Mouse (Mus musculus): ENCODE results near the gene Prkaa1. TPM values are rescaled to one million over a fixed set of nuclear protein-coding genes. Genes with fewer than 3 reads are reported as not detected.

Prkaa1 gene
- polyA plus RNA-seq, 1 experiment = 20.6 TPM

DNA sequence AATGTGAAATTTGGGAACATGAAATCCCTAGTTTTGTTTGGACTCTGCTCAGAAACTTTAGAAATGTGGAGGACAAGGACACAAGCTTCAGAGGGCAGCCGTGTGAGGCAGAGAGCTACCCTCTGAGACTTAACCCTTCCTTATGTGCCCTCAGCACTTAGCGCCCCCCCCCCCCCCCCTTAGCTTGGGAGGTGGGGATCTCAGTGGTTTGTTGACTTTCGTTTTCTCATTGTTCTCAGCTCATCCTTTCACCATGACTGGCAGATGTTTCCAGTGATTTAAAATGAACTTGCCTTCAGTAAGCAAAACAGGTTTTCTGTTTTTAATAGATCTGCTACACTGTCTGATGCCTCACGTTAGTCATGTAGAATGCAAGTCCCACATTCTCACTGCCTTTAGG, 43.5 kb downstream of the Prkaa1 start:
- H3K4me3 ChIP-seq (replicated peaks; ENCODE audit: insufficient read depth, low read depth, low read length) = no peak overlapping the region
- 35% methylated on average over 4 of the region's 4 CpGs for WGBS
- no peak for DNase-seq
- TF ChIP-seq CTCF (IDR thresholded peaks at IDR 0.05; ENCODE audit: borderline replicate concordance, insufficient read depth, low read depth, low read length) (no peak), POLR2A (IDR thresholded peaks at IDR 0.05; ENCODE audit: borderline replicate concordance, insufficient read depth, low read length) (no peak)
- no peak overlapping the region for H3K27ac ChIP-seq (ENCODE audit: insufficient read depth, low read length)
- no peaks in the 10 kb centered on the region for H3K27me3 ChIP-seq (ENCODE audit: control insufficient read depth, insufficient read depth, low read length)
- H3K4me1 ChIP-seq (ENCODE audit: control insufficient read depth, insufficient read depth, low read length) = 0 out of 2 replicates have a peak, but pooled peaks cover 3% of the 10 kb centered on the region

DNA sequence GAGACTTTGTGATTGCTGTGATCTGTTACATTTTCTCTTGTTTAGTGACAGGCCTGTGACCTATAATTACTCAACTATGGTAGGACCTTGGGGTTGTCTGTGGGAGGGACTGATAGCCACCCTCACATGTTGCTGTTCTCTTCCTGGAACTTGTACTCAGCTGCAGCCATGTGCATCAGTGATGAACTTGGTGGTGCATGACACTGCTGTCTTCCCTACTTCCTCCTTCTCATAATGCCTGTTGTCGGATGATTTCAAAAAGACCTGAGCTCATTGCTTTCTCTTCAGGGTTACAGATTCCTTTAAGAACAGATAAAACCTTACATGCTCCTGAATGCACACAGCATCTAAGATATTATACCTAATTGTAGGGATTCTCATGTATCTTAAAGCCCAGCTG, 44.4 kb downstream of the Prkaa1 start:
- DNase-seq = no peak
- 93% methylated on average over 1 of the region's 1 CpGs for WGBS
- TF ChIP-seq POLR2A (IDR thresholded peaks at IDR 0.05; ENCODE audit: borderline replicate concordance, insufficient read depth, low read length) (no peak), CTCF (IDR thresholded peaks at IDR 0.05; ENCODE audit: borderline replicate concordance, insufficient read depth, low read depth, low read length) (no peak)
- H3K4me3 ChIP-seq (replicated peaks; ENCODE audit: insufficient read depth, low read depth, low read length) = no peak overlapping the region
- H3K4me1 ChIP-seq (ENCODE audit: control insufficient read depth, insufficient read depth, low read length) = 0 out of 2 replicates have a peak, but pooled peaks cover 3% of the 10 kb centered on the region
- no peaks in the 10 kb centered on the region for H3K27me3 ChIP-seq (ENCODE audit: control insufficient read depth, insufficient read depth, low read length)
- H3K27ac ChIP-seq (ENCODE audit: insufficient read depth, low read length) = no peak overlapping the region

DNA sequence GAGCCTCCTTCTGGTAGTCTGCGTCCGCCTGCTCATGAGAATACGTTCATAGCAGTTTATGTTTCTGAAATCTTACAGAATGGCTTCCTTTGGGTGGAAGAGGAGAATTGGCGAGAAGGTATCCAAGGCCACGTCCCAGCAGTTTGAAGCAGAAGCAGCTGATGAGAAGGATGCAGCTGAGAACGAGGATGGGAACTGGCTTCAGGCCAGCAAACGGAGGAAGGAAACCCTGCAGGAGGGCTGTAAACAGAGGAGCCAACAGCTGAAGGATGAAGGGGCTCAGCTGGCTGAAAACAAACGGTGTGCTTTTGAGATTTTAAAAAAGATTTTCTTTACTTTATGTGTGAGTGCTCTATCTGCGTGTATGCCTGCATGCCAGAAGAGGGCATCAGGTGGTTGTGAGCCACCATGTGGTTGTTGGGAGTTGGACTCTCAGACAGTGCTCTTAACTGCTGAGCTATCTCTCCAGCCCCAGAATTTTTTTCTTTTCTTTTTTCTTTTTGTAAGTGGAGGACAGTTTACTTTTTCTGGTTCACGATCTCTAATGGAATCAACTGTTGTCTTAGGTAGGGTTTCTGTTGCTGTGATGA, 45.9 kb downstream of the Prkaa1 start:
- H3K4me3 ChIP-seq (replicated peaks; ENCODE audit: insufficient read depth, low read depth, low read length) = no peak overlapping the region
- WGBS = 35% methylated on average over 10 of the region's 10 CpGs
- H3K27me3 ChIP-seq (ENCODE audit: control insufficient read depth, insufficient read depth, low read length) = no peaks in the 10 kb centered on the region
- no peak overlapping the region for H3K27ac ChIP-seq (ENCODE audit: insufficient read depth, low read length)
- 0 out of 2 replicates have a peak, but pooled peaks cover 3% of the 10 kb centered on the region for H3K4me1 ChIP-seq (ENCODE audit: control insufficient read depth, insufficient read depth, low read length)
- DNase-seq = no peak
- TF ChIP-seq CTCF (IDR thresholded peaks at IDR 0.05; ENCODE audit: borderline replicate concordance, insufficient read depth, low read depth, low read length) (no peak), POLR2A (IDR thresholded peaks at IDR 0.05; ENCODE audit: borderline replicate concordance, insufficient read depth, low read length) (no peak)

DNA sequence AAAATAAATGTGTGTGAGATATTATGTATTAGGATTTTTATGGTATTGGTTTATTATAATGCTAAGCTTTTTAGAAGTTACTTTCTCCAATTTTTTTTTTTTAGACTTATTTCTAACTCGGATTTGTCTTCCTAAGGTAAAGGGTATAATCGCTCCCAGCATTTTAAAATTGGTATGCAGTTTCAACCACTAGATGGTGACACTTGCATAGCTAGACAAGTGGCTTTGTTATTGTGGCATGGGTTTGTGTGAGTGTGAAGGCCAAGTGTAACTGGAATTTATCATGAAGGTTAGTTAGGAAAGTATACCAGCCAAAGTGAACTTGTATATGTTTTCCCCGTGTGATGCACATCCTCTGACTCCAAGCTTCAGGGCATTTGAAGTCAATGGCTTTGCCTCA, 50.2 kb downstream of the Prkaa1 start:
- DNase-seq = no peak
- H3K4me1 ChIP-seq (ENCODE audit: control insufficient read depth, insufficient read depth, low read length) = peaks cover 3% of the 10 kb centered on the region; the same call in 1 of the 2 replicates
- no peaks in the 10 kb centered on the region for H3K27me3 ChIP-seq (ENCODE audit: control insufficient read depth, insufficient read depth, low read length)
- no peak overlapping the region for H3K4me3 ChIP-seq (replicated peaks; ENCODE audit: insufficient read depth, low read depth, low read length)
- no peak overlapping the region for H3K27ac ChIP-seq (ENCODE audit: insufficient read depth, low read length)
- no peak for TF ChIP-seq POLR2A (IDR thresholded peaks at IDR 0.05; ENCODE audit: borderline replicate concordance, insufficient read depth, low read length)
- TF ChIP-seq CTCF (IDR thresholded peaks at IDR 0.05; ENCODE audit: borderline replicate concordance, insufficient read depth, low read depth, low read length) = no peak
- 81% methylated on average over 3 of the region's 3 CpGs for WGBS

DNA sequence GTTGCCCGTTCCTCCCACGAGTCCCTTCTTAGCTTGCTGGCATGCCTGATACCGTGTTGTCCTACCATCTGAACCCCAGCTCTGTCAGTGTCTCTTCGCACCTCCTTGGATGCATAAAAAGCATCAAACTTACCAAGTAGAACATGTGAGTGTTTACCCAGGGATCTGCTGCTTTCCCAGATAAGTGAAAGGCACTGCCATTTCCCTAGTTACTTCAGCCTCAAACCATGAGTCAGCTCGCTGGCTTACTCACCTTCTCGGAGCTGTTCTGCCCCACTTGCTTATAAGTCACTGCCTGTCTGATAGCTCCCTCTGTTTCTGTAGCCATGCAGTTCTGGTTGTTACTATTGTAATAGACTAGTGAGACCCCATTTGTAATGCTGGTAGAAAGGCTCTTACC, 50.8 kb downstream of the Prkaa1 start:
- DNase-seq = no peak
- Histone ChIP-seq H3K27me3 (ENCODE audit: control insufficient read depth, insufficient read depth, low read length) (no peaks in the 10 kb centered on the region), H3K4me3 (replicated peaks; ENCODE audit: insufficient read depth, low read depth, low read length) (no peak overlapping the region), H3K4me1 (ENCODE audit: control insufficient read depth, insufficient read depth, low read length) (peaks cover 2% of the 10 kb centered on the region; the same call in 1 of the 2 replicates), H3K27ac (ENCODE audit: insufficient read depth, low read length) (no peak overlapping the region)
- TF ChIP-seq CTCF (IDR thresholded peaks at IDR 0.05; ENCODE audit: borderline replicate concordance, insufficient read depth, low read depth, low read length) = no peak
- no peak for TF ChIP-seq POLR2A (IDR thresholded peaks at IDR 0.05; ENCODE audit: borderline replicate concordance, insufficient read depth, low read length)
- 90% methylated on average over 6 of the region's 6 CpGs for WGBS

DNA sequence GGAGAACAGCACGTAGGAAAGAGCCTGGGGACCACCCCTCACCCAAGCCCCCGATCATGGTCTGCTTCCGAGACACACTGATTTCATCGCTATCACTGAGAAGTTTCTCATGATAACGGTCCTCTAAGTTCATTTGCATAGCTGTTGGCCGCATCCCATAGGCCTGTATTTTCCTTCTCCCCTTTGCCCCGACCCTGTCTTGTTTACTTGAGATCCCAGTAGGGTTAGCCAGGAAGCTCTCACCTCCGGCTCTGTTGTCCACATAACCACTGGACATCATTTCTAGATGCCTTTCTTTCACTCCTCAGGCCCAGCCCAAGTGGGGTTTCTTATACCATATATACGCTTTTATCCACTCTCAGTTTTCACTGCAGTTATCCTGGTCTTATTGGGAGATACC, 51.3 kb downstream of the Prkaa1 start:
- no peak overlapping the region for H3K27ac ChIP-seq (ENCODE audit: insufficient read depth, low read length)
- 88% methylated on average over 9 of the region's 9 CpGs for WGBS
- no peaks in the 10 kb centered on the region for H3K27me3 ChIP-seq (ENCODE audit: control insufficient read depth, insufficient read depth, low read length)
- H3K4me1 ChIP-seq (ENCODE audit: control insufficient read depth, insufficient read depth, low read length) = no peaks in the 10 kb centered on the region; the same call in 1 of the 2 replicates
- no peak for DNase-seq
- H3K4me3 ChIP-seq (replicated peaks; ENCODE audit: insufficient read depth, low read depth, low read length) = no peak overlapping the region
- TF ChIP-seq POLR2A (IDR thresholded peaks at IDR 0.05; ENCODE audit: borderline replicate concordance, insufficient read depth, low read length) = no peak
- no peak for TF ChIP-seq CTCF (IDR thresholded peaks at IDR 0.05; ENCODE audit: borderline replicate concordance, insufficient read depth, low read depth, low read length)

DNA sequence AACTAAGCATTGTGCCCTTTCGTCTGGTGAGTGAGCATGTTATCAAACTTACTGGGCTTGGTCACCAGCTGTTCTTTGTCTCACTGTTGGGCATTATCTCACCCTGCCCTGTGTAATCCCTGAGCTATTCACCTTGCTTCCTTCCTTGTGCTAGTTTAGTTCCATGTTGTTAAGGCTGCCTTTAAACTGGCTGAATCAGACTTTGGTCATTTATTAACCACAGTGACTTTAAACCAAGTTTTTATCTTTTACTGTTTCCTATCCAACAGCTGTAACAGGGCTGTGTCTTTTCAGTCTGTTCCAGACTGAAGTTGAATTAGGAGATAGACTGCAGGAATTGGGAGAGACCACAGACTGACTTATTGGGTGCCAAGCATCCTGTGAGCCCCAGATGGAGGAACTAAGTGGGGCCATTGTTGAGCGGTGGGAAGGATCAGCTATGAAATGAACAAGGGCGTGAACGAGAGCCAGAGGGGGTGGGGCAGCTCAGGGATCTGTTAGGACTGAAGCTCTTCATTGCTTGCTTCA, 52.4 kb downstream of the Prkaa1 start:
- Histone ChIP-seq H3K4me3 (replicated peaks; ENCODE audit: insufficient read depth, low read depth, low read length) (no peak overlapping the region), H3K4me1 (ENCODE audit: control insufficient read depth, insufficient read depth, low read length) (no peaks in the 10 kb centered on the region; the same call in 1 of the 2 replicates), H3K27me3 (ENCODE audit: control insufficient read depth, insufficient read depth, low read length) (no peaks in the 10 kb centered on the region), H3K27ac (ENCODE audit: insufficient read depth, low read length) (no peak overlapping the region)
- DNase-seq = no peak
- 22% methylated on average over 4 of the region's 4 CpGs for WGBS
- TF ChIP-seq CTCF (IDR thresholded peaks at IDR 0.05; ENCODE audit: borderline replicate concordance, insufficient read depth, low read depth, low read length) (no peak), POLR2A (IDR thresholded peaks at IDR 0.05; ENCODE audit: borderline replicate concordance, insufficient read depth, low read length) (no peak)

DNA sequence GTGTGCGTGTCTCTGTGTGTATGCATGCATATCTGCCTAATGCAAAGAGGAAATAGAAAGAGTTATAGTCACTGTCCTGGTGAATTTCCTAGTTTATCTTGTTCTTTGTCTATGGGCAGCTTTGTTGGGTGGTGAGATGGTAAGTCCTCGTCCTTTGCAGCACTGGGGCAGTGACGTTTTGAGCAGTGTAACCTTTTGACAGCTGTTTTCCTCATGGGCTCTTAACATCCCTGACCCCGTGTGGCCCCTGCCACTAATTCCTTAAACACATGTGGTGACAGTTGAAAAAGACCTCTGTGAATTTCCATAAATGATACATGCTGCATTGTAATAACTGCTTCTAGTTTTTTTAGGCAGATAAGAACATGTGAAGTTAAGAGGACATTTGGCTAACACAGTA, 53.0 kb downstream of the Prkaa1 start:
- no peak for DNase-seq
- no peaks in the 10 kb centered on the region; the same call in 1 of the 2 replicates for H3K4me1 ChIP-seq (ENCODE audit: control insufficient read depth, insufficient read depth, low read length)
- H3K27me3 ChIP-seq (ENCODE audit: control insufficient read depth, insufficient read depth, low read length) = no peaks in the 10 kb centered on the region
- 74% methylated on average over 4 of the region's 4 CpGs for WGBS
- H3K4me3 ChIP-seq (replicated peaks; ENCODE audit: insufficient read depth, low read depth, low read length) = no peak overlapping the region
- no peak overlapping the region for H3K27ac ChIP-seq (ENCODE audit: insufficient read depth, low read length)
- TF ChIP-seq POLR2A (IDR thresholded peaks at IDR 0.05; ENCODE audit: borderline replicate concordance, insufficient read depth, low read length) (no peak), CTCF (IDR thresholded peaks at IDR 0.05; ENCODE audit: borderline replicate concordance, insufficient read depth, low read depth, low read length) (no peak)
